Mouse (Mus musculus) spleen, postnatal 36 days (tissue): ENCODE measurements around the gene Zpr1.

Source experiments
- DNase-seq, 2 experiments: peaks; one replicate each; pipeline ENCODE4 v3.0.0; 2022; ENCODE audit warnings: low spot score in 2 of 2, mixed read lengths in 1 of 2

Zpr1 gene

GRCm38 (mm10) chr9:46272677-46273454 is at the start of gene Zpr1:
Gene Zpr1 (plus strand): TSS chr9:46273064.
- peak; percentile 91 for DNase-seq

GRCm38 (mm10) chr9:46223090-46223489 is 49.8 kb upstream of the Zpr1 start:
- no peak for DNase-seq

- no peak for DNase-seq
These were observed 48.8 kb upstream of the Zpr1 start for GRCm38 (mm10) chr9:46224101-46224500.

GRCm38 (mm10) chr9:46224945-46225660 is 47.8 kb upstream of the Zpr1 start:
- no peak for DNase-seq

GRCm38 (mm10) chr9:46227064-46227614 is 45.7 kb upstream of the Zpr1 start:
- DNase-seq = no peak

GRCm38 (mm10) chr9:46228491-46228890 is 44.4 kb upstream of the Zpr1 start, which contains the start of gene Apoa1:
Gene Apoa1 (plus strand): TSS chr9:46228580.
- no peak for DNase-seq

- DNase-seq = peak; percentile 12 to 23
These were observed 43.1 kb upstream of the Zpr1 start for GRCm38 (mm10) chr9:46229573-46230449.

GRCm38 (mm10) chr9:46230450-46230975 is 42.4 kb upstream of the Zpr1 start:
- no peak for DNase-seq

GRCm38 (mm10) chr9:46235196-46235595 is 37.7 kb upstream of the Zpr1 start:
- no peak for DNase-seq

- no peak for DNase-seq
These were observed 37.4 kb upstream of the Zpr1 start, which contains the start of gene Apoc3 for GRCm38 (mm10) chr9:46235596-46235648. Gene Apoc3 (minus strand): TSS chr9:46235636.

GRCm38 (mm10) chr9:46235649-46236048 is 37.2 kb upstream of the Zpr1 start:
- no peak for DNase-seq

GRCm38 (mm10) chr9:46238850-46239249 is 34.0 kb upstream of the Zpr1 start:
- DNase-seq = no peak

- no peak for DNase-seq
These were observed 32.2 kb upstream of the Zpr1 start, which contains the start of gene Apoa4 for GRCm38 (mm10) chr9:46240526-46241153. Gene Apoa4 (plus strand): TSS chr9:46240696.

GRCm38 (mm10) chr9:46241818-46242217 is 31.0 kb upstream of the Zpr1 start:
- DNase-seq = no peak

- no peak for DNase-seq
These were observed 29.7 kb upstream of the Zpr1 start for GRCm38 (mm10) chr9:46243122-46243521.

- DNase-seq = no peak
These were observed 29.3 kb upstream of the Zpr1 start for GRCm38 (mm10) chr9:46243584-46243983.

- DNase-seq = peak in 1 of 2 experiments; percentile 21
These were observed 26.0 kb upstream of the Zpr1 start for GRCm38 (mm10) chr9:46246752-46247324.

- no peak for DNase-seq
These were observed 16.7 kb upstream of the Zpr1 start for GRCm38 (mm10) chr9:46256177-46256576.

GRCm38 (mm10) chr9:46256658-46257385 is 16.0 kb upstream of the Zpr1 start:
- DNase-seq = no peak

GRCm38 (mm10) chr9:46257546-46257945 is 15.3 kb upstream of the Zpr1 start:
- no peak for DNase-seq
